Mouse (Mus musculus): Measurements from ENCODE around the gene Mgat3. TPM values are rescaled to one million over a fixed set of nuclear protein-coding genes. Genes with fewer than 3 reads are reported as not detected.
A peak's percentile ranks its signal among the peaks of the same experiment; 100 is the strongest.

The Mgat3 gene
- total and polyA plus RNA-seq, 2 experiments from 2014 or later = 9.9 to 65.6 TPM

DNA sequence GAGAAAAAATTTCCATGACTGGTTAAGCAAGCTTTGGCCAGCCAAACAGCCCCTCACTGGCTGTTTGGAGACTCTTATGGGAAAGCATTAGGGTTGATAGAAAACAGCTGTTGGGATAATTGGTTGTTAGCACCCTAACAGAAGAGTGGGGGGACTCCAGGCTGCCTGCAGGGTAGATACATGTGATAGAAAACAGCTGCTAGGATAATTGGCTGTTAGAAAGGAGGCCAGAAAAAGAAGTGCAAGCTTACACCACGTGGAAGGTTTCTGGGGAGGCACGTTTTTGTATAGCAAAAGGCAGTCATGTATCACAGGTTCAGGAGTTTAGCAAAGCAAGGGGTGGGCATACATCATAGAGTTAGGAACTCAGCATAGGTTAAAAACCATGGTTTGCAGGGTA is 80.0 kb downstream of the Mgat3 start:
- Histone ChIP-seq H3K36me3 (ENCODE audit: insufficient read depth) (peaks cover 63% of the 10 kb centered on the region), H3K9me3 (ENCODE audit: low read length) (no peaks in the 10 kb centered on the region), H3K9ac (no peak overlapping the region), H3K4me1 (ENCODE audit: insufficient read depth) (peaks cover 22% of the 10 kb centered on the region), H3K4me2 (ENCODE audit: low read depth) (no peak overlapping the region), H3K27ac (ENCODE audit: low read depth, low read length) (peak overlapping the region; percentile 100; the same call in 1 of the 2 replicates), H3K27me3 (ENCODE audit: insufficient read depth, low read length) (no peaks in the 10 kb centered on the region), H3K4me3 (ENCODE audit: low read depth, low read length) (no peak overlapping the region)
- 23% methylated on average over 2 of the region's 2 CpGs for WGBS
- no peak for TF ChIP-seq CTCF (IDR thresholded peaks at IDR 0.05; ENCODE audit: low read depth)
- no peak for ATAC-seq
- DNase-seq = no peak

DNA sequence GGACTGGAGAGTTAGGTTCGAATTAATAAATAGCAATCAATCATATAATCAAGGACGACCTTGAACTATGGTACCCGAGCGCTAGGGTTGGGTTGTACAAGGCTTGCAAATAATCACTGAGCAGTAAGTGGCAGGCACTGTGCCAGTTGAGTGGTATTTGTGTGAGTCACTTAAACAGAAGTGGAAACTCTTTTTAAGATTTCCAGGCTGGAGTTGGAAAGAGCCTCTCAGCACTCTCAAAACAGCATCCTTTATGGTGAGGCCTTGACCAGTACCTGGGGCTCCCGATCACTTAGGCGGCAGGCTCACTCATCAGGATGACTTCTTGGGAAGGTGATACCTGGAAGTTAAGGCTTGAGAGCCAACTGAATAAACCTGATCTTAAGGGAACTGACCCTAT is 80.7 kb downstream of the Mgat3 start:
- DNase-seq = no peak
- Histone ChIP-seq H3K4me3 (ENCODE audit: low read depth, low read length) (peak overlapping the region; percentile 93), H3K9me3 (ENCODE audit: low read length) (no peaks in the 10 kb centered on the region), H3K9ac (peak overlapping the region; percentile 73), H3K4me1 (ENCODE audit: insufficient read depth) (peaks cover 22% of the 10 kb centered on the region), H3K36me3 (ENCODE audit: insufficient read depth) (peaks cover 62% of the 10 kb centered on the region), H3K27me3 (ENCODE audit: insufficient read depth, low read length) (no peaks in the 10 kb centered on the region), H3K27ac (ENCODE audit: low read depth, low read length) (peak overlapping the region; percentile 100), H3K4me2 (ENCODE audit: low read depth) (peak overlapping the region; percentile 97)
- 56% methylated on average over 6 of the region's 6 CpGs for WGBS
- ATAC-seq = no peak
- TF ChIP-seq CTCF (IDR thresholded peaks at IDR 0.05; ENCODE audit: low read depth) = no peak

DNA sequence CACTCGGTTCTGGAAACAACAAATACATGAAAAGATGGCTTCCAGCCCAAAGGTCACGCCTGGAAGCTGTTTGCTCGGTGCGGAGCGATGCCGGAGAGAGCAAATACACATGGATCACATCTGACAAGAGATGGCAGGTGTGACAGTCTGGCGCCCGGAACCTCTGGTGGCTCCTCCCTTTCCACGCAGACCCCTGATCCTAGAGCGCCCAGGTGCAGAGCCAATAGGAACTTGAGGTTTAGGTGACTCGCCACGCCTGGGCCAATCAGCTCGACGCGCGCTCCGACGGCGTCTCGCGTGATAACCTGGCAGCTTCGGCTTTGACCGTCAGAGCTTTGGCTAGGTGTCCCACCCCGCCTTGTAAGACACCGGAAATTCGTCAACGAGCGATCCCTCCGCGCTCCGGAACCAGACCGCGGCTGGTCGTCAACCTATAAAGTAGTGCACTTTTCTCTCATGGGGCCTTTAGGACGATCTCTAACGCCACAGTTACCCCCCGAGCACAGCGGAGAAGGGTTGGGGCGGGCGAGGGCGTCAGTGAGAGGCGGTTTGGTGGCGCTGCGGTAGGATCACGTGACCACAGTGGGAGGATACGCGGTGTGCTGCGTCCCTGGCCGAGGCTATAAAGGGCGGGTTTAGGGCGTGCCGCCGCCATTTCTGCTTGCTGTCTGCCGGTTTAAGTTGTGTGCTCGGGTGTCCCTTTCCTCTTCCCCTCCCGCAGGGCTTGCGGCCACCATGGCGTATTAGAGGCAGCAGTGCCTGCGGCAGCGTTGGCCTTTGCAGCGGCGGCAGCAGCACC is 81.5 kb downstream of the Mgat3 start, which contains the start of gene Atf4:
TSS of gene Atf4 (plus strand) at position 338 of the 799 bp plus-strand sequence.
- Histone ChIP-seq H3K4me2 (ENCODE audit: low read depth) (peak within 1 kb of the TSS; percentile 97), H3K27ac (ENCODE audit: low read depth, low read length) (peak within 1 kb of the TSS; percentile 100), H3K9me3 (ENCODE audit: low read length) (no peaks in the 10 kb centered on the region), H3K4me3 (ENCODE audit: low read depth, low read length) (peak within 1 kb of the TSS; percentile 93), H3K36me3 (ENCODE audit: insufficient read depth) (peaks cover 60% of the 10 kb centered on the region), H3K27me3 (ENCODE audit: insufficient read depth, low read length) (no peaks in the 10 kb centered on the region), H3K4me1 (ENCODE audit: insufficient read depth) (peaks cover 22% of the 10 kb centered on the region), H3K9ac (peak within 1 kb of the TSS; percentile 100)
- WGBS = 1% methylated on average over 62 of the region's 62 CpGs
- no peak for TF ChIP-seq CTCF (IDR thresholded peaks at IDR 0.05; ENCODE audit: low read depth)
- DNase-seq (peak; percentile 100), ATAC-seq (peak; percentile 96)

DNA sequence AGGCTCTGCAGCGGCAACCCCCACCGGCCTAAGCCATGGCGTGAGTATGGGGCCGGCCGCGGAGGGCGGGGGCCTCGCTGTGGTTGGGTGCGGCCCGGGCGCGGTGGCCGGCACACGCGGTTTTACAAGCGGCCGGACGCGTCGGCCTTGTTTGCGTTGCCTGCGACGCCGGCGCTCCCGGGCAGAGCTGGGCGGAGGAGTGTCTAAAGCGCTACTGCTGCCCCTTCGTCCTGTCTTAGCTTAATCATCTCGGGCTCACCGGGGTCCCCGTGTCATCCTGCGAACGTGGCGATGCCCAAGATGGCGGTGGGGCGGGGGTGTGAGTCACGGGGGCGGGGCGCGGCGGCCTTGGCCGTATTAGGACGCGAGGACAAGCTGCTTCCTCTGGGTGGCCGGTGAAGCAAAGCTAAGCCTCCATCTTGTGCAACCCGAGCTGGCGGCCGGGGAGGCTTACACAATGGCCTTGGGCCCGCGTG is 82.2 kb downstream of the Mgat3 start:
- ATAC-seq (peak; percentile 30), DNase-seq (peak; percentile 78)
- TF ChIP-seq CTCF (IDR thresholded peaks at IDR 0.05; ENCODE audit: low read depth) = no peak
- peaks cover 22% of the 10 kb centered on the region for H3K4me1 ChIP-seq (ENCODE audit: insufficient read depth)
- H3K4me3 ChIP-seq (ENCODE audit: low read depth, low read length) = peak overlapping the region; percentile 93
- 1% methylated on average over 49 of the region's 51 CpGs for WGBS
- H3K9me3 ChIP-seq (ENCODE audit: low read length) = no peaks in the 10 kb centered on the region
- H3K36me3 ChIP-seq (ENCODE audit: insufficient read depth) = peaks cover 59% of the 10 kb centered on the region
- H3K27ac ChIP-seq (ENCODE audit: low read depth, low read length) = peak overlapping the region; percentile 100
- peak overlapping the region; percentile 97 for H3K4me2 ChIP-seq (ENCODE audit: low read depth)
- no peaks in the 10 kb centered on the region for H3K27me3 ChIP-seq (ENCODE audit: insufficient read depth, low read length)
- peak overlapping the region; percentile 100 for H3K9ac ChIP-seq

DNA sequence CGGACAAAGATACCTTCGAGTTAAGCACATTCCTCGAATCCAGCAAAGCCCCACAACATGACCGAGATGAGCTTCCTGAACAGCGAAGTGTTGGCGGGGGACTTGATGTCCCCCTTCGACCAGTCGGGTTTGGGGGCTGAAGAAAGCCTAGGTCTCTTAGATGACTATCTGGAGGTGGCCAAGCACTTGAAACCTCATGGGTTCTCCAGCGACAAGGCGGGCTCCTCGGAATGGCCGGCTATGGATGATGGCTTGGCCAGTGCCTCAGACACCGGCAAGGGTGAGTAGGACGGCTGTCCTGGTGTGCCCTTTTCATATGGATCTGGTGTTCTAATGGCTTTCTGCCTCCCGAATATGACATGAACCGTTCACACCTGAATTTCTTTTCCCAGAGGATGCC is 82.7 kb downstream of the Mgat3 start:
- Histone ChIP-seq H3K36me3 (ENCODE audit: insufficient read depth) (peaks cover 57% of the 10 kb centered on the region), H3K27ac (ENCODE audit: low read depth, low read length) (peak overlapping the region; percentile 100), H3K27me3 (ENCODE audit: insufficient read depth, low read length) (no peaks in the 10 kb centered on the region), H3K4me1 (ENCODE audit: insufficient read depth) (peaks cover 22% of the 10 kb centered on the region), H3K4me3 (ENCODE audit: low read depth, low read length) (peak overlapping the region; percentile 93), H3K9ac (peak overlapping the region; percentile 100), H3K9me3 (ENCODE audit: low read length) (no peaks in the 10 kb centered on the region), H3K4me2 (ENCODE audit: low read depth) (peak overlapping the region; percentile 97)
- no peak for TF ChIP-seq CTCF (IDR thresholded peaks at IDR 0.05; ENCODE audit: low read depth)
- 10% methylated on average over 16 of the region's 16 CpGs for WGBS
- no peak for ATAC-seq
- no peak for DNase-seq

DNA sequence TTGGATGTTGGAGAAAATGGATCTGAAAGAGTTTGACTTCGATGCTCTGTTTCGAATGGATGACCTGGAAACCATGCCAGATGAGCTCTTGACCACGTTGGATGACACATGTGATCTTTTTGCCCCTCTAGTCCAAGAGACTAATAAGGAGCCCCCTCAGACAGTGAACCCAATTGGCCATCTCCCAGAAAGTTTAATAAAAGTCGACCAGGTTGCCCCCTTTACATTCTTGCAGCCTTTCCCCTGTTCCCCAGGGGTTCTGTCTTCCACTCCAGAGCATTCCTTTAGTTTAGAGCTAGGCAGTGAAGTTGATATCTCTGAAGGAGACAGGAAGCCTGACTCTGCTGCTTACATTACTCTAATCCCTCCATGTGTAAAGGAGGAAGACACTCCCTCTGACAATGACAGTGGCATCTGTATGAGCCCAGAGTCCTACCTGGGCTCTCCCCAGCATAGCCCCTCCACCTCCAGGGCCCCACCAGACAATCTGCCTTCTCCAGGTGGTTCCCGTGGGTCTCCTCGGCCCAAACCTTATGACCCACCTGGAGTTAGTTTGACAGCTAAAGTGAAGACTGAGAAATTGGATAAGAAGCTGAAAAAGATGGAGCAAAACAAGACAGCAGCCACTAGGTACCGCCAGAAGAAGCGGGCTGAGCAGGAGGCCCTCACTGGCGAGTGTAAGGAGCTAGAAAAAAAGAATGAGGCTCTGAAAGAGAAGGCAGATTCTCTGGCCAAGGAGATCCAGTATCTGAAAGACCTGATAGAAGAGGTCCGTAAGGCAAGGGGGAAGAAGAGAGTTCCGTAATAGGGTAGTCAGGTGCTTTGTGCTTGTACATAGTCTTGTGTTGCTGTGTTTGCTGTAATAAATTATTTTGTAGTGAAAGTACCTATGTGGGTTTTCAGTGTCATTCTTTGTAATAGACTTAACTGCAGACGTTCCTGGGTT is 83.4 kb downstream of the Mgat3 start:
- peak overlapping the region; percentile 93 for H3K4me3 ChIP-seq (ENCODE audit: low read depth, low read length)
- ATAC-seq = no peak
- H3K27ac ChIP-seq (ENCODE audit: low read depth, low read length) = peak overlapping the region; percentile 100
- H3K27me3 ChIP-seq (ENCODE audit: insufficient read depth, low read length) = no peaks in the 10 kb centered on the region
- DNase-seq = no peak
- H3K36me3 ChIP-seq (ENCODE audit: insufficient read depth) = peaks cover 54% of the 10 kb centered on the region
- H3K9ac ChIP-seq = peak overlapping the region; percentile 100
- H3K9me3 ChIP-seq (ENCODE audit: low read length) = no peaks in the 10 kb centered on the region
- 59% methylated on average over 12 of the region's 12 CpGs for WGBS
- TF ChIP-seq CTCF (IDR thresholded peaks at IDR 0.05; ENCODE audit: low read depth) = no peak
- peak overlapping the region; percentile 97 for H3K4me2 ChIP-seq (ENCODE audit: low read depth)
- peaks cover 22% of the 10 kb centered on the region for H3K4me1 ChIP-seq (ENCODE audit: insufficient read depth)

All from forebrain, postnatal 0 days (tissue).